Mouse (Mus musculus): ENCODE measurements at regions not wholly inside any gene's neighbourhood (a gene's known extent, or its start where the extent isn't known, plus 50 kb on each side); places are given as distances from the start of the nearest gene placed in this dataset.

DNA sequence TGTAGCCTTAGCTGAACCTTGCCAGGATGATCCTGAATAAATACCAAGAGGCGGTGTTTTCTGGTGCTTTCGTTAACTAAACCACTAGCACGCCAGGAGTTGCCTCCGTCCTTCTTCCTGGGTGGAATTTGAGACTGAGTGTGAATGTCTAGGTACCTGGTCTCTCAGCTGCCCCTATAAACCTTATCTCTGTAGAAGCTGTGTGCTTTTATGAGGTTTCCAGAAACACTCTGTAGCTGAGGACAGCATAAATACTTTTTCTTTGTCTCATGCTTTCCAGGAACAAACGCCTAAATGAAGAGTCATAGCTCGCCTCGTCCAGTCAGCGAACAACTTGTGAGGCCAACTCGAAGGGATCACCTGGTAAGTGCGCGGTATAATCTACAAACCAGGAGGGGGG lies 143.6 kb upstream of the Tsc22d1 start:
- TF ChIP-seq NRF1 (IDR thresholded peaks at IDR 0.05; ENCODE audit: insufficient read depth, low read depth, low read length, poor library complexity, severe bottlenecking) (no peak), SIN3A (IDR thresholded peaks at IDR 0.05; ENCODE audit: low read length) (no peak), ZC3H11A (IDR thresholded peaks at IDR 0.05; ENCODE audit: low read depth, low read length) (no peak), MAFK (IDR thresholded peaks at IDR 0.05; ENCODE audit: borderline replicate concordance, low read depth, low read length) (no peak), ZNF384 (IDR thresholded peaks at IDR 0.05; ENCODE audit: low read depth, low read length) (no peak), CHD1 (IDR thresholded peaks at IDR 0.05; ENCODE audit: low read depth, low read length) (no peak), RAD21 (IDR thresholded peaks at IDR 0.05; ENCODE audit: low read depth, low read length) (no peak), TBP (IDR thresholded peaks at IDR 0.05; ENCODE audit: low read depth, low read length) (no peak)
- no peaks in the 10 kb centered on the region for H3K27me3 ChIP-seq (ENCODE audit: control insufficient read depth in 1 of 2, insufficient read depth in 2 of 2, low read length in 2 of 2)
- no peak overlapping the region for H3K9ac ChIP-seq (ENCODE audit: control insufficient read depth, low read depth, low read length, poor library complexity, severe bottlenecking)
- no peak overlapping the region for H3K27ac ChIP-seq (ENCODE audit: control insufficient read depth, low read depth, low read length)
- H3K4me1 ChIP-seq (ENCODE audit: control insufficient read depth in 1 of 2, insufficient read depth in 2 of 2, low read length in 2 of 2): no peaks in the 10 kb centered on the region
- no peaks in the 10 kb centered on the region for H3K79me2 ChIP-seq (ENCODE audit: control insufficient read depth, insufficient read depth, low read length, poor library complexity)
- no peaks in the 10 kb centered on the region for H3K36me3 ChIP-seq (ENCODE audit: control insufficient read depth in 1 of 2, insufficient read depth in 2 of 2, low read length in 2 of 2)
- no peaks in the 10 kb centered on the region for H3K9me3 ChIP-seq (replicated peaks; ENCODE audit: insufficient read depth, low read length)
- DNase-seq (ENCODE audit: low read depth, low spot score): no peak
- no peak overlapping the region for H3K4me3 ChIP-seq (ENCODE audit: control insufficient read depth in 1 of 2, insufficient read depth in 1 of 2, low read depth in 2 of 2, low read length in 2 of 2)

GRCm38 (mm10) chr14:76272840-76273239 lies 141.9 kb upstream of the Tsc22d1 start:
- Histone ChIP-seq H3K9me3 (replicated peaks; ENCODE audit: insufficient read depth, low read length) (no peaks in the 10 kb centered on the region), H3K27ac (ENCODE audit: control insufficient read depth, low read depth, low read length) (no peak overlapping the region), H3K9ac (ENCODE audit: control insufficient read depth, low read depth, low read length, poor library complexity, severe bottlenecking) (no peak overlapping the region), H3K27me3 (ENCODE audit: control insufficient read depth in 1 of 2, insufficient read depth in 2 of 2, low read length in 2 of 2) (no peaks in the 10 kb centered on the region), H3K36me3 (ENCODE audit: control insufficient read depth in 1 of 2, insufficient read depth in 2 of 2, low read length in 2 of 2) (no peaks in the 10 kb centered on the region), H3K4me3 (ENCODE audit: control insufficient read depth in 1 of 2, insufficient read depth in 1 of 2, low read depth in 2 of 2, low read length in 2 of 2) (no peak overlapping the region), H3K79me2 (ENCODE audit: control insufficient read depth, insufficient read depth, low read length, poor library complexity) (no peaks in the 10 kb centered on the region), H3K4me1 (ENCODE audit: control insufficient read depth in 1 of 2, insufficient read depth in 2 of 2, low read length in 2 of 2) (no peaks in the 10 kb centered on the region)
- DNase-seq (ENCODE audit: low read depth, low spot score): no peak
- TF ChIP-seq POLR2AphosphoS2 (IDR thresholded peaks at IDR 0.05; ENCODE audit: low read length) (no peak), KAT2A (conservative IDR thresholded peaks at IDR 0.05; ENCODE audit: low read depth, low read length) (no peak), ZMIZ1 (IDR thresholded peaks at IDR 0.05; ENCODE audit: low read depth, low read length) (no peak), MAFK (IDR thresholded peaks at IDR 0.05; ENCODE audit: borderline replicate concordance, low read depth, low read length) (no peak), CHD2 (IDR thresholded peaks at IDR 0.05; ENCODE audit: low read length) (no peak), CTCF (IDR thresholded peaks at IDR 0.05 in 2 of 3, conservative IDR thresholded peaks at IDR 0.05 in 1 of 3; ENCODE audit: control insufficient read depth in 1 of 3, insufficient read depth in 1 of 3, low read depth in 2 of 3, low read length in 3 of 3, poor library complexity in 1 of 3, severe bottlenecking in 1 of 3) (no peak)

DNA sequence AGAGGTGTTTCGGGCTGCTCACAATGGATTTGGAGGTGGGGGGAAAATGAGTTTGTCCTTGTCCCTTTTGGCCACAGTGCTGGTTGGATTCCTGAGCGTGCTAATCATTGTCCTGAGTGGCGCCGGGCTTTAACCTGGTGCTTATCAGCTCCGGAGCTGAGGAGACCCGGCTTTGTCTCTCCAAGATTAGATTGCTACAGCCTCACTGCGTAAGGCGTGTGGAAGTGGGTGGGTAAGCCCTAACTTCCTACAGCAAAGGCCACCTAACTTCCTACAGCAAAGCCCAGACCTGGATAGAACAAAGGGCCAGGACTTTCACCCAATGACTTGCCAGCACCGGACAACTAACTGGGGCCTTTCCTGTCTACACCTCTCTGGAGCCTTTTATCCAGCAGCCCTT lies 138.1 kb upstream of the Tsc22d1 start:
- DNase-seq (ENCODE audit: low read depth, low spot score): no peak
- Histone ChIP-seq H3K9ac (ENCODE audit: control insufficient read depth, low read depth, low read length, poor library complexity, severe bottlenecking) (no peak overlapping the region), H3K4me1 (ENCODE audit: control insufficient read depth in 1 of 2, insufficient read depth in 2 of 2, low read length in 2 of 2) (no peaks in the 10 kb centered on the region), H3K4me3 (ENCODE audit: control insufficient read depth in 1 of 2, insufficient read depth in 1 of 2, low read depth in 2 of 2, low read length in 2 of 2) (no peak overlapping the region), H3K36me3 (ENCODE audit: control insufficient read depth in 1 of 2, insufficient read depth in 2 of 2, low read length in 2 of 2) (no peaks in the 10 kb centered on the region), H3K27ac (ENCODE audit: control insufficient read depth, low read depth, low read length) (no peak overlapping the region), H3K9me3 (replicated peaks; ENCODE audit: insufficient read depth, low read length) (no peaks in the 10 kb centered on the region), H3K79me2 (ENCODE audit: control insufficient read depth, insufficient read depth, low read length, poor library complexity) (no peaks in the 10 kb centered on the region), H3K27me3 (ENCODE audit: control insufficient read depth in 1 of 2, insufficient read depth in 2 of 2, low read length in 2 of 2) (no peaks in the 10 kb centered on the region)
- no peak for TF ChIP-seq ELF1 (IDR thresholded peaks at IDR 0.05; ENCODE audit: low read depth, low read length)
- no peak for TF ChIP-seq RCOR1 (IDR thresholded peaks at IDR 0.05; ENCODE audit: low read depth, low read length)
- TF ChIP-seq ZC3H11A (IDR thresholded peaks at IDR 0.05; ENCODE audit: low read depth, low read length): no peak
- no peak for TF ChIP-seq RAD21 (IDR thresholded peaks at IDR 0.05; ENCODE audit: low read depth, low read length)
- TF ChIP-seq GATA1 (IDR thresholded peaks at IDR 0.05; ENCODE audit: low read depth, low read length): no peak
- TF ChIP-seq BHLHE40 (IDR thresholded peaks at IDR 0.05; ENCODE audit: borderline replicate concordance, low read depth, low read length): no peak
- no peak for TF ChIP-seq USF1 (IDR thresholded peaks at IDR 0.05; ENCODE audit: low read depth, low read length)
- no peak for TF ChIP-seq TCF12 (IDR thresholded peaks at IDR 0.05; ENCODE audit: low read depth, low read length)
- no peak for TF ChIP-seq NELFE (IDR thresholded peaks at IDR 0.05; ENCODE audit: low read depth, low read length)
